Mouse (Mus musculus) hindbrain, embryonic 16.5 days (tissue): Measurements from ENCODE around the gene Lrat. TPM values are rescaled to one million over a fixed set of nuclear protein-coding genes. Genes with fewer than 3 reads are reported as not detected.

Source experiments
- ATAC-seq: fragments of 200-750 bp; cut with Nextera tagmentation; 2 replicates; pipeline ENCODE4 v1.8.0; 2017; ENCODE audit warnings: moderate TSS enrichment, moderate library complexity
- H3K27ac ChIP-seq: fragments of 300-500 bp; sonication (generic); 2 replicates; pipeline ENCODE4 v1.5.1; 2014; ENCODE audit warnings: low read depth, mild to moderate bottlenecking, control low read depth, low read length, moderate library complexity
- H3K27me3 ChIP-seq: fragments of 300-500 bp; sonication (generic); replicated peaks from 2 replicates; pipeline ENCODE4 v1.6.1; 2014; ENCODE audit warnings: low read length; ENCODE audit not compliant: control insufficient read depth, insufficient read depth
- H3K36me3 ChIP-seq: fragments of 300-500 bp; sonication (generic); 2 replicates; pipeline ENCODE4 v1.6.1; 2014; ENCODE audit warnings: mild to moderate bottlenecking, low read length, moderate library complexity, mixed read lengths; ENCODE audit not compliant: control insufficient read depth, insufficient read depth
- H3K4me1 ChIP-seq: fragments of 300-500 bp; sonication (generic); 2 replicates; pipeline ENCODE4 v1.6.1; 2014; ENCODE audit warnings: low read depth, low read length; ENCODE audit not compliant: control insufficient read depth, insufficient read depth
- H3K4me2 ChIP-seq: fragments of 300-500 bp; sonication (generic); 2 replicates; pipeline ENCODE4 v1.6.1; 2014; ENCODE audit warnings: mild to moderate bottlenecking, low read length, control low read depth, moderate library complexity
- H3K4me3 ChIP-seq: fragments of 300-500 bp; sonication (generic); 2 replicates; pipeline ENCODE4 v1.5.1; 2014; ENCODE audit warnings: mild to moderate bottlenecking, low read length, control low read depth, moderate library complexity
- H3K9ac ChIP-seq: fragments of 300-500 bp; sonication (generic); 2 replicates; pipeline ENCODE4 v1.6.1; 2014; ENCODE audit warnings: low read depth, mild to moderate bottlenecking, control low read depth, low read length, moderate library complexity
- H3K9me3 ChIP-seq: fragments of 300-500 bp; sonication (generic); 2 replicates; pipeline ENCODE4 v1.6.1; 2014; ENCODE audit warnings: mild to moderate bottlenecking, low read length, moderate library complexity; ENCODE audit not compliant: control insufficient read depth
- WGBS: fragments of 180-500 bp; shearing (Covaris S2); extraction: QIAGEN DNeasy Blood & Tissue Kit; methylation state at CpG from one replicate; pipeline ENCODE4 v1.1.7; 2014; 5-methylcytosine and 5-hydroxymethylcytosine counted together
- polyA plus RNA-seq: library from polyadenylated mRNA; unstranded; fragments of >200 nt; fragmentation: Nextera tagmentation; extraction: Ambion mirVana; gene quantifications from 2 replicates; pipeline ENCODE4 v1.2.1, GENCODE M21; 2015

The Lrat gene
- polyA plus RNA-seq, result 0.46 and 2.3 TPM in 2 replicates

DNA sequence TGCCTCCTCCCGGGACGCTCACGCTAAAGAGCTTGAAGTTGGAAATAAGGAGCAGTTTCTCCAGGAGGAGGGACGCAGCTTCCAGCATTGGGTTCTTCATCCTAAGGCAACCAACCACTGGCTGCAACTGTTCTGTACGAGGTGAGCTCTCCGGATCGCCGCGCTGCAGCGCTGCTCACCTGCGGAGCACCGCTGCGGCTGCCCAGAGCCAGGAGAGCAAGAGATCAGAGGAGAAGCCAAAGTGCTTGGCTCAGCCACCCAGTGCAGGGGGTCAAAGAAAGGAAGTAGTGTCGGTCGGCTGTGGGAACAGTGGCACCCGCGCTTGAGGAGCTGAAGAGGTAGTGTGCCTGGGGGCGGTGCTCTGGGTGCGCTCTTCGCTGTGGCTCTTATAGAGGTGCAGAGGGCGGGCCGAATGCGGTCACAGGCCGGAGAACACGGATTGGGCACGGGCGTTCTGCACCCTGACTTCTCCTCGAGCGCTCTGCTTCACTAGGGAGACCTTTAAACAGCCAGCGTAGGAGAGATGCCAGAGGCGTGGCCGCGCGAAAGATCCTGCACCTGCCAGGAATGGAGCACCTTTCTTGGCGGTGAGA, at the start of gene Lrat:
Gene Lrat, minus strand, starts transcription at position 361 of the 593 bp plus-strand sequence.
- peak within 1 kb of the TSS; percentile 49 for H3K4me3 ChIP-seq
- ATAC-seq, result peak; percentile 76
- WGBS, result under 1% methylated on average over 35 of the region's 35 CpGs
- peaks cover 10% of the 10 kb centered on the region for H3K4me1 ChIP-seq
- H3K9ac ChIP-seq, result peak within 1 kb of the TSS; percentile 53
- peak within 1 kb of the TSS; percentile 88 for H3K4me2 ChIP-seq
- H3K36me3 ChIP-seq, result no peaks in the 10 kb centered on the region
- no peak within 1 kb of the TSS for H3K27ac ChIP-seq
- peaks cover 10% of the 10 kb centered on the region for H3K27me3 ChIP-seq
- no peaks in the 10 kb centered on the region for H3K9me3 ChIP-seq

DNA sequence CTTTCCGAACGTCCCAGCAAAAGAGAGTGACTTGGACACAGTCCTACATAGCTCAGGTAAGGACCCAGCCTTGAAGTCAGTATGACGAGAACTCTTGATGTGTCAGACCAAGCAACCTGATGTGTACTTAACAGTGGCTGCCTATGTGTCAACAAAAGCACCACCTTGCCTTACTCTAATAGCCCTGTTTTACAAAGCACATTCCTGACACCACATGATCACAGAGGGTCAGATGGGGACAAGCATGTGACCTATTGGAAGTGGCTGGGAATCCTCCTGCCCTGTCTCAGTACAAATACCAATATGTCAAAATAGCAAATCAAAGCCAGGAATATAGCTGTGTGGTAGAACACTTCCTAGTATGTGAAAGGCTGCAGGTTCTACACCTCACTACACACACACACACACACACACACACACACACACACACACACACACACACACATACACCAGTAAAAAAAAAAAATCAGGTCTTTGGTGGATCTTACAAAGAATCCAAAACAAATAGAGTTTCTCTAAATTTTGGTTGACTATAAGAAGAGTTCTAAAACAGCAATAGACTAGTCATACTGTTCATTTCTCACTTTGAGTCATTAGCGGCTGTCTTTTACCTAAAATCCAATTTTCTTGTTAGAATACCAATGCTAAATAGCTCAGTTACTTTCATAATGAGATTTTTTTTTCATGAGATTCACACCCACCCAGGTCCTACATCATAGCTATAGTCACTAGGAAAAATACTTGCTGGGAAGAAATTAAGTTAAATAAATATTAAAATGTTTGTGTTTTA, 48.6 kb upstream of the Lrat start:
- H3K27me3 ChIP-seq, result no peaks in the 10 kb centered on the region
- 91% methylated on average over 4 of the region's 4 CpGs for WGBS
- H3K36me3 ChIP-seq, result no peaks in the 10 kb centered on the region
- no peak overlapping the region for H3K4me3 ChIP-seq
- no peak overlapping the region for H3K9ac ChIP-seq
- H3K27ac ChIP-seq, result no peak overlapping the region
- H3K9me3 ChIP-seq, result peaks cover 2% of the 10 kb centered on the region; the same call in 1 of the 2 replicates
- no peaks in the 10 kb centered on the region for H3K4me1 ChIP-seq
- H3K4me2 ChIP-seq, result no peak overlapping the region
- no peak for ATAC-seq

DNA sequence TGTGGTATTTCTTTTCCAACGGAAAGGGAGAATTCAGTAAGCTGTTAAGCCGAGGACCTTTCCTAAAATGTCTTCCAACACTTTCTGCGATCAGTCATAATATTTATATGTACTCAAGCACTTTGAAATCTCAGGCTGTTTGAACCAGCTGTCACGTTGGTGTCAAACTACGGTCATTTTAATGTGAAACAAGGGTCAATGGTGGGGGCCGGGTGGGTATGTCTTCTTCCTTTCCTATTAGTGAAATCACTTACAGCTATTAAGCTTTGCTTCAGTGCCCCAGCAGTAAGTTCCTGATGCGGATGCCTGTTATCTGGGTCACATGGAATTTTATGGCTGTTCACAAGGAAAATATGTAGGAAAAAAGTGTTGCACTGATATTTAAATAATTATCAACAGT, 46.9 kb upstream of the Lrat start:
- Histone ChIP-seq H3K4me1 (no peaks in the 10 kb centered on the region), H3K27ac (no peak overlapping the region), H3K4me2 (no peak overlapping the region), H3K9me3 (no peaks in the 10 kb centered on the region), H3K9ac (no peak overlapping the region), H3K36me3 (no peaks in the 10 kb centered on the region), H3K27me3 (no peaks in the 10 kb centered on the region), H3K4me3 (no peak overlapping the region)
- no peak for ATAC-seq
- WGBS, result 85% methylated on average over 7 of the region's 7 CpGs

DNA sequence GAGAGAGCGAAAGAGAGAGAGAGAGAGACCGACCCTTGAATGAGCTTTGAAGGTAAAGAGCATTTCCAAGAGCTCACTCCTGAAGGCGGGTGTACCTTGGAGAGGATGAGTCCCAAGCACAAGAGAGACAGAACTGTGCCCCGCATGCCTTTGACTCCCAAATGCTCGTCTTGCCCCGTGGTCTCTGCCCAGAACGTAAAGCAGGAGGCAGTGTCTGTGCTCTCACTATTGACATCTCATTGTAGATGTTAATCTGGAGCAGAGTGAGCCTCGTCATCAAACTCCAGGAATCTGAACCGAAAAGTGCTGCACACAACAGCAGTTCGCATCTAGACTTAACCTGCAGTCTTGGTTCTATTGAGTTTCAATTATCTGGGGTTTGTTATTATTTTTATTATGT, 46.4 kb upstream of the Lrat start:
- H3K9ac ChIP-seq, result no peak overlapping the region
- H3K4me2 ChIP-seq, result no peak overlapping the region
- no peak for ATAC-seq
- 90% methylated on average over 10 of the region's 10 CpGs for WGBS
- H3K4me1 ChIP-seq, result no peaks in the 10 kb centered on the region
- H3K9me3 ChIP-seq, result no peaks in the 10 kb centered on the region
- no peaks in the 10 kb centered on the region for H3K36me3 ChIP-seq
- no peak overlapping the region for H3K27ac ChIP-seq
- H3K4me3 ChIP-seq, result no peak overlapping the region
- H3K27me3 ChIP-seq, result no peaks in the 10 kb centered on the region

DNA sequence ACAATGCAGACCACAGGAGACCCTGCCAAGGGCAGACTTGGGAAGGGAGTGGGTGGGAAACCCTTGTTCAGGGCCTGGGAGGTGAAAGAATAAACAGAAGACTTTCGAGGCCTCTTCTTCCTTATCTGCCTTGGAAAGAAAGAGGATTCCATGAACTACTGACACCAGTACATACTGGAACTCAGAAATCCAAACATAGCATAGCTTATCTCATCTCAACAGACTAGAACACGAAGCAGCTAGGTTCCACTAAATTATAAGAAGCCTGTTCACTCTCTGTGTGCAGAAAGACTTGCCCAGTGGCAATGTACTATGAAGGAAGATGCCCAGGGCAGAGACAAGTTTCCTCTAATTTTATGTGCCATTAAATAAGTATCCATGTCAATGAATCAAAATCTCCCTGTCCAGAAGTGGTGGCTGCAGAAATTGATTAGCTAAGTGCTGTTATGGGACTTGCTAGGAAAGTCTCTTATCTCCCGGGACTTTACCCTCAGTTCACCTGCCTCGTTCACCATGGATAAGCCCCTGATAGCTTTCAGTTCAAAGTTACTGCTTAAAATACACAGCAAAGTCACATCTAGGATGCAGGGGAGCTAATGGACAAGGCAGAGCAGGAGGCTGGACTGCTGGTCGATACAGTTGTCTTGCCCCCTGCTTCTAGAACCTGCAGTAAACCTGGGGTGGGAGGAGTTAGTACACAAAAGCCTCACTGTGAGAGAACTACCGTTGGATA, 42.8 kb upstream of the Lrat start:
- H3K36me3 ChIP-seq, result no peaks in the 10 kb centered on the region
- ATAC-seq, result no peak
- no peaks in the 10 kb centered on the region for H3K4me1 ChIP-seq
- H3K27me3 ChIP-seq, result no peaks in the 10 kb centered on the region
- H3K9ac ChIP-seq, result no peak overlapping the region
- H3K9me3 ChIP-seq, result no peaks in the 10 kb centered on the region
- 56% methylated on average over 6 of the region's 6 CpGs for WGBS
- H3K27ac ChIP-seq, result no peak overlapping the region
- H3K4me2 ChIP-seq, result no peak overlapping the region
- H3K4me3 ChIP-seq, result no peak overlapping the region

DNA sequence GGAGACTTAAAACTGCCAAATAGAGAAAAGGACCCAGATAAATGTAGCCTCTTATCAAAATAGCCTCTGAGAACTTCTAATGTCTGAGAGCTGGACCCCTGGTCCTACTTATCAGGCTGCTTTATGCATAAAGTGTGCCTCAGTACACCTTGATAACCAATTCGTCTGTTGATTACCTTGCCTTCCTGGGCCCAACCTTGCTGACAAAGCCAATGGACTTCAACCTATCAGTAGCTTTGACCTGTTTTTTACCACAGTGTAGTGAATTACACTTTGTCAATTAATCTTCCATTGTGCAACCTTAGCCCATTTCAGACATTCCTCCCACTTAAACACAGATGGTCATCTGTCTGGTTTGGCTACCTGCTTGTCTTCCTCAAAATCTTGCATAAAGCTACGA, 24.1 kb upstream of the Lrat start:
- no peaks in the 10 kb centered on the region for H3K4me1 ChIP-seq
- no peaks in the 10 kb centered on the region for H3K36me3 ChIP-seq
- no peak overlapping the region for H3K9ac ChIP-seq
- H3K27ac ChIP-seq, result no peak overlapping the region
- H3K27me3 ChIP-seq, result no peaks in the 10 kb centered on the region
- WGBS, result 91% methylated on average over 2 of the region's 2 CpGs
- no peak overlapping the region for H3K4me2 ChIP-seq
- no peak for ATAC-seq
- H3K4me3 ChIP-seq, result no peak overlapping the region
- H3K9me3 ChIP-seq, result no peaks in the 10 kb centered on the region

DNA sequence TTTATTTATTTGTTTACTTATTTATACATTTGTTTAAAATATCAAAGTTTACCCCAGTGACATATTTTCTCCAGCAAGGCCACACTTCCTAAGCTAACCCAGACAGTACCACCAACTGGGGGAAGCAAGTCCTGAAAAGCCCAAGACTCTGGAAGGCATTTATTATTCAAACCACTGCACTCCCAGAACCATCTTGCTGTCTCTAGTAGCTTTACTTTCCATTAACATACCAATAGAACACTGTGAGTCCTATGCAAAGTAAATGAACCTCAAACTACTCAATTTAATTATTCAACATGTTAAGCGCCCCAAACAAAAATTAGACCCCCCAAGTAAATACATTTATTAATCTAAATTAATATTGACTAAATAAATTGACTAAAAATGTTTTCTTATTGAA, 11.9 kb upstream of the Lrat start:
- Histone ChIP-seq H3K27me3 (no peaks in the 10 kb centered on the region), H3K4me3 (no peak overlapping the region), H3K4me2 (no peak overlapping the region), H3K36me3 (no peaks in the 10 kb centered on the region), H3K9ac (no peak overlapping the region), H3K4me1 (no peaks in the 10 kb centered on the region), H3K27ac (no peak overlapping the region), H3K9me3 (no peaks in the 10 kb centered on the region)
- no peak for ATAC-seq
- 26% methylated on average over 1 of the region's 1 CpGs for WGBS

DNA sequence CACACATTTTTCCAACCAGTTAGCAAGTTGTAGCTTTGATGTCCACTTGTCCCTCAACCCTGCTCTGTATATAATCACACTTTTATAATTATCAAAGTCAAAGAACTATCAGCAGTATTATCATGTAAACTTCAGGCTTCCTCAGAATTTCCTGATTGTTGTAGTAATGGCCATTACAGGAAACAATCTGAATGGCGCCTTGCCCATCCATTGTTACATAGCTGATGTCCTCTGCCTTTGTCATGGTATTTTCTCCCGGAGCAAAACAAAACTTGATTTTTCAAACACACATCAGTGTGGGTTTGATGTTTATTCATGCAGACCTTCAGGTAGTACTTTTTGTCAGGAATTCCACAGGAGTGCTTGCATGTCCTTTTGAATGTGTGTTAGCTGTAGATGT, 4.9 kb upstream of the Lrat start:
- WGBS, result 76% methylated on average over 2 of the region's 2 CpGs
- H3K9me3 ChIP-seq, result no peaks in the 10 kb centered on the region
- H3K4me3 ChIP-seq, result no peak overlapping the region
- H3K4me2 ChIP-seq, result no peak overlapping the region
- H3K4me1 ChIP-seq, result peaks cover 6% of the 10 kb centered on the region
- H3K27me3 ChIP-seq, result peaks cover 3% of the 10 kb centered on the region; the same call in 1 of the 2 replicates
- no peak overlapping the region for H3K27ac ChIP-seq
- no peak for ATAC-seq
- no peaks in the 10 kb centered on the region for H3K36me3 ChIP-seq
- H3K9ac ChIP-seq, result no peak overlapping the region
